Mouse (Mus musculus): Measurements from ENCODE around the gene Ubac2.

DNA sequence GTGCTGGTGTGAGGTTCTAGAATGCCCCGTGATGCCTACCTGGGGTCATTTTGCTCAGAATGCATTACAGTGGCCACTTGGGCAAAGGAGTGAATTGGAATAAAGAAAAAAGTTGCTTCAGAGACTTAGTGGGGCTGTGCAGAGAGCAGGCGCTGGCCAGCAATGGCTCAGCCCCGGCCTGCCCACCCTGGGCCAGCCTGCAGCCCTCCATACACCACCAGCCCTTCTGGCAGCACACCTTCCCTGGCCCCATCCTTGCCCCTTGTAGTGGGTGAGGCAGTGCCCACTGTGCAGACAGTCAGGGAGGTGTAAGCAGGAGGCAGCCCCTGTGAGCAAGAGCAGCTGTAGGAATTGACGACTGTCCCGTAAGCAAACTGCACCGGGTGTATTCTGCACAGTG, 142.1 kb downstream of the Ubac2 start:
- TF ChIP-seq EP300 (IDR thresholded peaks at IDR 0.05; ENCODE audit: low read depth) (no peak), CTCF (IDR thresholded peaks at IDR 0.05; ENCODE audit: low read depth) (no peak)
